24 mouse cellular contexts compared by ENCODE assay signal in the genomic region with DNA sequence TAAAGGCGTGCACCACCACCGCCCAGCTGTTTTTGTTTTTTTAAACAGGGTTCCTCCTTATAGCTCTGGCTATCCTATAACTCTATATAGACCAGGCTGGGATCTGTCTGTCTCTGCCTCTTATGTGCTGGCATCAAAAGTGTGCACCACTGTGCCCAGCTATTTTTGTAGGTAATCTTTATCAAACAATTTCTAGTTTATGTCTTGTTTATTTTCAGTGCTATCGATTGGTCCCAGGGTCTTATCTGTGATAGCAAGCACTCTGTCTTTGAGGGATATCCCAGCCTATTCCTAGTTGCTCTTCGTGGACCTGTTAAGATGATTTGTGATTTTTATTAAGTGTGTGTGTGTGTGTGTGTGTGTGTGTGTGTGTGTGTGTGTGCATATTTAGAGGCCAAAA. TPM values are rescaled to one million over a fixed set of nuclear protein-coding genes. Genes with fewer than 3 reads are reported as not detected.
DNase-seq lines count a peak whose midpoint lies in the region; ATAC-seq and TF ChIP-seq lines count a peak whose summit lies in the region.
"Had no signal": no experiment of that assay in that cellular context is flagged by ENCODE, and none has a peak within 500 bp of the region (broad histone marks: within the 10 kb centered on the region; RNA-seq: fewer than 3 reads in every experiment).

No protein-coding gene starts in this region.

- no peak overlapping the region for H3K9ac ChIP-seq in kidney, embryonic 14.5 days (ENCODE audit: low read depth, low read length)
- no peak overlapping the region for H3K9ac ChIP-seq in liver, embryonic 14.5 days (replicated peaks)
- H3K9ac ChIP-seq: heart, embryonic 15.5 days; hindbrain, embryonic 13.5 days had no signal

- no peak for TF ChIP-seq POLR2A in kidney, adult 2 months (IDR thresholded peaks at IDR 0.05; ENCODE audit: low read depth, low read length)

- H3K4me3 ChIP-seq in kidney, adult 2 months (ENCODE audit: insufficient read depth, low read depth, low read length), result no peak overlapping the region
- no peak overlapping the region for H3K4me3 ChIP-seq in kidney, embryonic 14.5 days (ENCODE audit: low read length)
- no peak overlapping the region for H3K4me3 ChIP-seq in liver, embryonic 14.5 days (ENCODE audit: insufficient read depth in 1 of 2, low read depth in 2 of 2, low read length in 2 of 2)
- H3K4me3 ChIP-seq: embryonic facial prominence, embryonic 10.5 days; erythroblast, embryonic 14.5 days; forebrain, embryonic 10.5 days; gastrocnemius, adult 2 months; heart, adult 2 months; heart, embryonic 15.5 days; hindbrain, embryonic 13.5 days had no signal

- H3K9me3 ChIP-seq in kidney, embryonic 14.5 days (ENCODE audit: control insufficient read depth, low read length), result no peaks in the 10 kb centered on the region
- no peaks in the 10 kb centered on the region for H3K9me3 ChIP-seq in liver, embryonic 14.5 days (ENCODE audit: control insufficient read depth, low read length)
- H3K9me3 ChIP-seq: embryonic facial prominence, embryonic 10.5 days; forebrain, embryonic 10.5 days; heart, embryonic 15.5 days; hindbrain, embryonic 13.5 days had no signal

- DNase-seq in kidney, adult 2 months, result no peak
- DNase-seq in c-Kit-positive CD71-positive TER-119-positive erythroid progenitor cells, embryonic 14.5 days (ENCODE audit: low spot score), result peak; percentile 42
- DNase-seq in liver, embryonic 14.5 days (ENCODE audit: low read depth in 3 of 3, low spot score in 3 of 3), result peak; percentile 39 to 43 (median 39)
- DNase-seq in gastrocnemius, postnatal 4 days (ENCODE audit: low spot score in 2 of 2), result no peak
- DNase-seq in cerebellum, postnatal 36 days, result no peak
- no peak for DNase-seq in gastrocnemius, postnatal 25 days
- DNase-seq: adrenal gland, postnatal 10 days; B cell, adult 2 months; cerebellum, adult 18-20 months; cerebellum, adult 9-11 months; gastrocnemius, adult 2 months; gastrocnemius, postnatal 36 days; heart, adult 2 months; heart, postnatal 14 days had no signal

- H3K36me3 ChIP-seq in kidney, adult 2 months (ENCODE audit: control insufficient read depth, insufficient read depth, low read length), result peaks cover 8% of the 10 kb centered on the region
- H3K36me3 ChIP-seq in kidney, embryonic 14.5 days (ENCODE audit: control insufficient read depth, insufficient read depth, low read length), result peaks cover 57% of the 10 kb centered on the region
- peaks cover 51% of the 10 kb centered on the region for H3K36me3 ChIP-seq in liver, embryonic 14.5 days (replicated peaks; ENCODE audit: control insufficient read depth, insufficient read depth, low read depth)

- no peak for ATAC-seq in kidney, embryonic 14.5 days (ENCODE audit: low FRiP score, low TSS enrichment)
- ATAC-seq in liver, embryonic 14.5 days (ENCODE audit: insufficient read depth), result peak; percentile 62
- peak; percentile 37; the same call in 1 of the 2 replicates for ATAC-seq in megakaryocyte progenitor cell, adult 5-6 weeks (replicated peaks; ENCODE audit: poor library complexity)
- ATAC-seq: CD4-positive, CD25-positive, alpha-beta regulatory T cell, adult 4 months; forebrain, embryonic 14.5 days had no signal

- peak overlapping the region; percentile 34; the same call in 1 of the 2 replicates for H3K27ac ChIP-seq in kidney, adult 2 months (ENCODE audit: insufficient read depth, low read depth, low read length)
- H3K27ac ChIP-seq in kidney, embryonic 14.5 days (ENCODE audit: low read depth, low read length), result no peak overlapping the region
- H3K27ac ChIP-seq in liver, embryonic 14.5 days, result peak overlapping the region; percentile 27; the same call in 1 of the 2 replicates
- H3K27ac ChIP-seq: embryonic facial prominence, embryonic 10.5 days; forebrain, embryonic 10.5 days; gastrocnemius, adult 2 months; heart, adult 2 months; heart, embryonic 15.5 days; hindbrain, embryonic 13.5 days had no signal

- no peak for TF ChIP-seq CTCF in kidney, adult 2 months (conservative IDR thresholded peaks at IDR 0.05; ENCODE audit: insufficient read depth, insufficient read length, low read depth, low read length)
- TF ChIP-seq CTCF in liver, embryonic 14.5 days (IDR thresholded peaks at IDR 0.05; ENCODE audit: low read depth), result no peak

- H3K27me3 ChIP-seq in kidney, adult 2 months (replicated peaks; ENCODE audit: control insufficient read depth, insufficient read depth, low read length), result no peaks in the 10 kb centered on the region
- H3K27me3 ChIP-seq in kidney, embryonic 14.5 days (ENCODE audit: control insufficient read depth, insufficient read depth, low read length), result no peaks in the 10 kb centered on the region
- H3K27me3 ChIP-seq in liver, embryonic 14.5 days (ENCODE audit: control insufficient read depth, insufficient read depth, low read length), result no peaks in the 10 kb centered on the region
- H3K27me3 ChIP-seq: heart, embryonic 15.5 days; hindbrain, embryonic 13.5 days had no signal

- peak; percentile 74 for TF ChIP-seq EP300 in liver, embryonic 14.5 days (IDR thresholded peaks at IDR 0.05; ENCODE audit: low read depth)

- H3K4me1 ChIP-seq in kidney, adult 2 months (ENCODE audit: control insufficient read depth, insufficient read depth, low read length), result peaks cover 3% of the 10 kb centered on the region; the same call in 1 of the 2 replicates
- H3K4me1 ChIP-seq in kidney, embryonic 14.5 days (ENCODE audit: control insufficient read depth, insufficient read depth, low read length), result no peaks in the 10 kb centered on the region
- peaks cover 22 to 26% of the 10 kb centered on the region in 2 experiments for H3K4me1 ChIP-seq in liver, embryonic 14.5 days (replicated peaks; ENCODE audit: control insufficient read depth in 2 of 2, insufficient read depth in 2 of 2, low read length in 1 of 2)
- H3K4me1 ChIP-seq: embryonic facial prominence, embryonic 10.5 days; forebrain, embryonic 10.5 days; heart, embryonic 15.5 days; hindbrain, embryonic 13.5 days had no signal

- no peak overlapping the region for H3K4me2 ChIP-seq in kidney, embryonic 14.5 days (replicated peaks; ENCODE audit: low read depth, low read length)
- no peak overlapping the region; the same call in 1 of the 2 replicates for H3K4me2 ChIP-seq in liver, embryonic 14.5 days (ENCODE audit: low read depth)
- H3K4me2 ChIP-seq: heart, embryonic 11.5 days; heart, embryonic 15.5 days; hindbrain, embryonic 13.5 days had no signal

- 74% methylated on average over 4 of the region's 4 CpGs for WGBS in kidney, adult 2 months
- 89% methylated on average over 4 of the region's 4 CpGs for WGBS in kidney, embryonic 14.5 days
- 38% methylated on average over 4 of the region's 4 CpGs for WGBS in liver, embryonic 14.5 days (ENCODE audit: insufficient replicate concordance)

RNA-seq across cellular contexts. Expression of gene Herc4, which starts 38.8 kb away (rescaled TPM):
- 16.2 and 17.7 TPM in 2 replicates for polyA plus RNA-seq in kidney, adult 2 months (2012; rRNA removed)
- polyA plus RNA-seq in kidney, embryonic 14.5 days (2014; fragmentation: Nextera tagmentation; extraction: Ambion mirVana), result 36.7 and 53.8 TPM in 2 replicates
- polyA plus RNA-seq in liver, embryonic 14.5 days (2012; rRNA removed), result 15.3 and 21.5 TPM in 2 replicates
- polyA plus RNA-seq in liver, embryonic 14.5 days (2014; fragmentation: Nextera tagmentation; extraction: Ambion mirVana), result 33.7 and 34.3 TPM in 2 replicates
- 84.0 and 88.0 TPM in 2 replicates for total RNA-seq in megakaryocyte progenitor cell, adult 5-6 weeks (2015)
- total RNA-seq in megakaryocyte progenitor cell, adult 5-6 weeks (2017), result 56.3 and 59.2 TPM in 2 replicates
- 10 to 100 TPM; 29.2 to 33.2 TPM for total RNA-seq in gastrocnemius, postnatal 4 days (2021)
- total RNA-seq in gastrocnemius, postnatal 25 days (2021), result 10 to 100 TPM; 17.5 to 20.6 TPM

Comparison
In these comparisons a context has a peak if more than half of its experiments do, and no peak if none do; other contexts are left out.
1. DNase-seq: peak in c-Kit-positive CD71-positive TER-119-positive erythroid progenitor cells, embryonic 14.5 days (single experiment) and liver, embryonic 14.5 days (3 of 3); none in kidney, adult 2 months (single experiment), gastrocnemius, postnatal 4 days (0 of 2), cerebellum, postnatal 36 days (0 of 2) and gastrocnemius, postnatal 25 days (single experiment).